Mouse (Mus musculus) myocyte (in vitro differentiated cells): ENCODE data around the gene P2rx4. TPM values are rescaled to one million over a fixed set of nuclear protein-coding genes. Genes with fewer than 3 reads are reported as not detected.

ENCODE experiments used
- H3K27me3 ChIP-seq: one replicate; pipeline ENCODE4 v1.6.1; 2011; ENCODE audit not compliant: control insufficient read depth, insufficient read depth, insufficient read length
- H3K36me3 ChIP-seq: one replicate; pipeline ENCODE4 v1.6.1; 2011; ENCODE audit not compliant: control insufficient read depth, insufficient read depth
- H3K4me2 ChIP-seq: one replicate; pipeline ENCODE4 v1.6.1; 2011; ENCODE audit warnings: low read depth, control low read depth
- H3K4me3 ChIP-seq: one replicate; pipeline ENCODE4 v1.5.1; 2011; ENCODE audit warnings: mild to moderate bottlenecking, control low read depth, moderate library complexity
- H3K79me2 ChIP-seq: one replicate; pipeline ENCODE4 v1.6.1; 2011; ENCODE audit not compliant: control insufficient read depth, insufficient read depth
- H3ac ChIP-seq: one replicate; pipeline ENCODE4 v1.6.1; 2011; ENCODE audit not compliant: control insufficient read depth, insufficient read length
- CEBPB ChIP-seq: IDR thresholded peaks from 2 replicates; pipeline ENCODE4 v1.6.1; 2011; ENCODE audit warnings: mild to moderate bottlenecking, moderate library complexity; ENCODE audit not compliant: poor library complexity, insufficient read depth, severe bottlenecking
- E2F4 ChIP-seq: IDR thresholded peaks from one replicate; pipeline ENCODE4 v1.6.1; 2011; ENCODE audit warnings: mild to moderate bottlenecking, control low read depth, moderate library complexity; ENCODE audit not compliant: insufficient read depth
- MAX ChIP-seq: IDR thresholded peaks from one replicate; pipeline ENCODE4 v1.6.1; 2011; ENCODE audit warnings: low read depth, mild to moderate bottlenecking, control low read depth
- MYOD1 ChIP-seq, 3 experiments: IDR thresholded peaks; one replicate each; pipeline ENCODE4 v1.6.1; 2011; ENCODE audit warnings: control low read depth in 2 of 3, low read depth in 2 of 3, mild to moderate bottlenecking in 2 of 3, moderate library complexity in 1 of 3; ENCODE audit not compliant: insufficient read length in 2 of 3, control insufficient read depth in 1 of 3
- MYOG ChIP-seq, 3 experiments: IDR thresholded peaks; one replicate each; pipeline ENCODE4 v1.6.1; 2011; ENCODE audit warnings: control low read depth in 2 of 3, low read depth in 2 of 3, mild to moderate bottlenecking in 2 of 3; ENCODE audit not compliant: insufficient read length in 2 of 3, control insufficient read depth in 1 of 3, insufficient read depth in 1 of 3
- POLR2A ChIP-seq: IDR thresholded peaks from one replicate; pipeline ENCODE4 v1.6.1; 2011; ENCODE audit warnings: low read depth, mild to moderate bottlenecking, control low read depth, moderate library complexity; ENCODE audit not compliant: insufficient read length
- POLR2AphosphoS2 ChIP-seq: IDR thresholded peaks from one replicate; pipeline ENCODE4 v1.6.1; 2011; ENCODE audit warnings: low read depth, control low read depth; ENCODE audit not compliant: insufficient read length
- REST ChIP-seq: IDR thresholded peaks from one replicate; pipeline ENCODE4 v1.6.1; 2011; ENCODE audit warnings: mild to moderate bottlenecking, control low read depth, moderate library complexity; ENCODE audit not compliant: insufficient read depth, insufficient read length
- SRF ChIP-seq: IDR thresholded peaks from one replicate; pipeline ENCODE4 v1.6.1; 2011; ENCODE audit warnings: low read depth; ENCODE audit not compliant: control insufficient read depth, insufficient read length
- TCF12 ChIP-seq: IDR thresholded peaks from one replicate; pipeline ENCODE4 v1.6.1; 2011; ENCODE audit warnings: mild to moderate bottlenecking, control low read depth; ENCODE audit not compliant: poor library complexity, insufficient read depth, severe bottlenecking
- TCF3 ChIP-seq: IDR thresholded peaks from one replicate; pipeline ENCODE4 v1.6.1; 2011; ENCODE audit warnings: low read depth, control low read depth; ENCODE audit not compliant: insufficient read length
- USF1 ChIP-seq: IDR thresholded peaks from one replicate; pipeline ENCODE4 v1.6.1; 2011; ENCODE audit warnings: low read depth, mild to moderate bottlenecking, control low read depth, moderate library complexity
- polyA plus RNA-seq: library from polyadenylated mRNA; unstranded; fragments of >200 nt; fragmentation: generic; extraction: Trizol; gene quantifications from one replicate; pipeline ENCODE4 v1.2.1, GENCODE M21; 2012; ENCODE audit warnings: missing spikeins

Gene P2rx4
- polyA plus RNA-seq, 1 experiment, result 23.2 TPM

GRCm38 (mm10) chr5:122777322-122777721, 70.0 kb downstream of the P2rx4 start:
- Histone ChIP-seq H3K4me2 (no peak overlapping the region), H3K27me3 (no peaks in the 10 kb centered on the region)
- TF ChIP-seq SRF (no peak), MAX (no peak), MYOD1 (IDR thresholded peaks at IDR 0.05; ENCODE audit: control insufficient read depth in 1 of 3, insufficient read length in 2 of 3, low read depth in 2 of 3) (no peak), REST (no peak), POLR2AphosphoS2 (no peak), CEBPB (no peak), USF1 (no peak), TCF3 (no peak), POLR2A (no peak), E2F4 (no peak), TCF12 (no peak), MYOG (IDR thresholded peaks at IDR 0.05; ENCODE audit: control insufficient read depth in 1 of 3, insufficient read depth in 1 of 3, insufficient read length in 2 of 3, low read depth in 2 of 3) (no peak)

GRCm38 (mm10) chr5:122778231-122779226, 71.2 kb downstream of the P2rx4 start:
- peaks cover 5% of the 10 kb centered on the region for H3K79me2 ChIP-seq
- H3K27me3 ChIP-seq, result no peaks in the 10 kb centered on the region
- TF ChIP-seq E2F4 (no peak), MYOD1 (IDR thresholded peaks at IDR 0.05; ENCODE audit: control insufficient read depth in 1 of 3, insufficient read length in 2 of 3, low read depth in 2 of 3) (peak in 2 of 3 experiments; percentile 10 to 55), SRF (no peak), CEBPB (no peak), TCF12 (no peak), POLR2A (no peak), TCF3 (no peak), REST (no peak), MYOG (IDR thresholded peaks at IDR 0.05; ENCODE audit: control insufficient read depth in 1 of 3, insufficient read depth in 1 of 3, insufficient read length in 2 of 3, low read depth in 2 of 3) (peak in 1 of 3 experiments; percentile 27)
- H3K36me3 ChIP-seq, result no peaks in the 10 kb centered on the region
- H3K4me3 ChIP-seq, result peak overlapping the region; percentile 35
- H3K4me2 ChIP-seq, result peak overlapping the region; percentile 67
- H3ac ChIP-seq, result peak overlapping the region; percentile 86

More at GRCm38 (mm10) chr5:122777322-122777721, 70.0 kb downstream of the P2rx4 start:
- Histone ChIP-seq H3ac (no peak overlapping the region), H3K36me3 (no peaks in the 10 kb centered on the region), H3K79me2 (peaks cover 7% of the 10 kb centered on the region), H3K4me3 (no peak overlapping the region)

Other genes with a start within 250 kb of the P2rx4 start
- 295 TPM for gene Atp2a2, start 205.3 kb upstream of the P2rx4 start, polyA plus RNA-seq
- 5.6 TPM for gene Ift81, start 93.0 kb upstream of the P2rx4 start, polyA plus RNA-seq
- gene P2rx7, start 63.6 kb upstream of the P2rx4 start, polyA plus RNA-seq, result 2.2 TPM
- 8.2 TPM for gene Camkk2, start 71.9 kb downstream of the P2rx4 start, polyA plus RNA-seq
- 197 TPM for gene Anapc5, start 113.8 kb downstream of the P2rx4 start, polyA plus RNA-seq
- gene Rnf34, start 142.5 kb downstream of the P2rx4 start, polyA plus RNA-seq, result 8.2 TPM